Mouse (Mus musculus) olfactory bulb, adult 2 months (tissue): Measurements from ENCODE around the gene Corin.

Experiments
- CTCF ChIP-seq: fragments of 200-500 bp; IDR thresholded peaks from 2 replicates; pipeline ENCODE4 v1.5.1; 2012; ENCODE audit warnings: low read depth, mild to moderate bottlenecking, low read length, moderate library complexity; ENCODE audit not compliant: insufficient read depth
- POLR2A ChIP-seq: fragments of 200-500 bp; IDR thresholded peaks from 2 replicates; pipeline ENCODE4 v1.6.1; 2012; ENCODE audit warnings: mild to moderate bottlenecking, low read depth, low read length, moderate library complexity; ENCODE audit not compliant: insufficient read depth

GRCm38 (mm10) chr5:72505740-72506139 lies 1.5 kb upstream of the Corin start:
- TF ChIP-seq CTCF = no peak
- TF ChIP-seq POLR2A = no peak
